Mouse (Mus musculus) induced T-regulatory cell, adult 2 months (primary cell): ENCODE measurements at regions not wholly inside any gene's neighbourhood (a gene's known extent, or its start where the extent isn't known, plus 50 kb on each side); places are given as distances from the start of the nearest gene placed in this dataset.

Experiments used
- DNase-seq: peaks from one replicate; pipeline ENCODE4 v3.0.0-alpha.2; 2012; ENCODE audit warnings: low read depth

DNA sequence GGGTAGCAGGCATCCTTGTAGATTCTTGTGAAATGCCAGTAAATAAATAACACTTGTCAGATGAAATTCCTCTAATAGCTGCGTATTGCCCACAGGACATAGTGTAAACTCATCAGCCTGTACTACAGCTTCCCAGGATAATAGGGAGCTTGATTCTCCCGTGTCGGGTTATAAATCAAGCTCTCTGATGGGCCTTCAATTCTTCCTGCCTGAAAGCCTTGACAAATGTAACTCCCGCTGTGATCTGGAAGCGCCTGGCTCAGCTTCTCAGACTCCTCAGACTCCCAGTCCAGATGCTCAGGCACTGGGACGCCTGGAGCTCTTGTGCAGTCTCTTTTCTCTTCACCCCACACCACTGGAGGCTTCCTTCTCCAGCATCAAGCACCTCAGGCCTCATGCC, 151.3 kb downstream of the Fam76b start:
- DNase-seq: no peak

GRCm38 (mm10) chr9:13987486-13987885, 160.0 kb downstream of the Fam76b start:
- DNase-seq: no peak

DNA sequence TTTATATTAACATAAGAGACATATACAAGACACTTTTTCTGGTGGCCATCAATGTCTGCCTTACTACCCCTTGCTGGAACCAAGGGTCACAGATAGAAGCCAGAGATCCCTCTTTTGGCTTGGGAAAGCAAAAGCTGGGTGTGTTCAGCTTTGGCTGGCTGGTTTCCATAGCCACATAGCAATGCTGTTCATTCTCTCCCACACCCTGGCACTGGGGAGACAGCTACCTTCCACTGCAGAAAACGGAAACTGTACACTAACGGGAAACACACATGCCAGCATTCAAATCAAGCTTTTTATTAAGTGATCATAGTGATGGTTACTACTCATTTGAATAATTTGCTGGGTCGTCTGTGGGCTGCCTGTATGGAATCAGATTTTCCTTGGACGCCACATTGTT, 161.4 kb downstream of the Fam76b start:
- no peak for DNase-seq

GRCm38 (mm10) chr9:13990960-13991359, 163.4 kb downstream of the Fam76b start:
- DNase-seq: no peak

- no peak for DNase-seq
These were observed 165.2 kb downstream of the Fam76b start for GRCm38 (mm10) chr9:13992728-13993127.

- no peak for DNase-seq
These were observed 171.8 kb downstream of the Fam76b start for GRCm38 (mm10) chr9:13999358-13999757.

- DNase-seq: peak; percentile 57
These were observed 174.0 kb downstream of the Fam76b start for GRCm38 (mm10) chr9:14001517-14001916.

- DNase-seq: no peak
These were observed 174.7 kb downstream of the Fam76b start for GRCm38 (mm10) chr9:14002236-14002635.

GRCm38 (mm10) chr9:14003163-14003562, 175.6 kb downstream of the Fam76b start:
- DNase-seq: no peak

DNA sequence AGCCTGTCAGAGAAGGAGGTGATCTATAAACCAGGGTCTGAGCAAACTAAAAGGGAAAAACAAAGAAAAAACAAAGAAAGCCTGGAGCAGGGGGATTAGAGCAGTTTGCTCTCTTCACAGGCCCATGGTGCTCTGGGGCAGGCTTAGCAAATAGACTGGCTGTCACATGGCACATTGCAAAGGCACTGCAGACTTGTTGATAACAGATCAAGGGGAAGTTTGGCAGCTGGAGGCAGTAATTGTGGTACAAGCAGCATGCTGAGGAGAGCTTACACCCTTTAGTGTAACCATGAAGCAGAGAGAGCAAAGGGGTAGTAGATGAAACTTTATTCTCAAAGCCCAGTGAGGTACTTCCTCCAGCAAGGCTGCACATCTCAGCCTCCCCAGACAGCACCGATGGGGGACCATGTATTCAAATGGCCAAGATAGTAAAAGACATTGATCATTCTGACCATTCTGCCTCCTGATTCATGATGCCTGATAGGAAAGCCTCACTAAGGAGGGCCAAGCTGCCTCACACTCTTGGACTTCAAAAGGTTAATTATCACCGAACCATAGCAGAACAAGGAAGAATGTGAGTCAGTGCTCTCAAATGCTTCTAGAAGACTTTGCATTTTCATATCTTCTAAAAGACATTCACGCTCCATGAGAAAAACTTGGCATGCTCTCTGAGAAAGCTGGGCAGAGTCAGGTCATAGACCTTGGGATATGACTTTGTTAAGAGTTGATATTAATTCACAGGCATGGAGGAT, 178.9 kb downstream of the Fam76b start:
- DNase-seq: no peak

DNA sequence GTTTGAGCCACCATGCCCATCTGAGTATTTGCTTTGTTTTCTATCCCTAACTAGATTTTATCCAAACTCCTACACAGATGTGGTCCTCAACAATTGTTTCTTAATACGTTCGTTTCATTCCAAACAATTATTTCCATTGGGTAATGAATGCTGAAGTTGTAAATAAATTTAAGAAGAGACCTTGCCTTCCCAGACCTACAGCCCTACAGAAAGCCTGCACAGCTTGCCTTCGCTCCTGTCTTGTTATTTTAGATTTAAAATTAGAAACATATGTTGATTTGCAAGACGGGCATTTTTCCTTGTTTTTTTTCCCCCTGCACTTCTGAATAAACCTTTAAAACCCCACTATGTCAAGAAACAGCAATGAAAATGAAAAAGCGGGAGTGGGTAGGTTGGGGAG, 181.9 kb downstream of the Fam76b start:
- no peak for DNase-seq

GRCm38 (mm10) chr9:14010261-14010949, 182.9 kb downstream of the Fam76b start:
- peak; percentile 87 for DNase-seq

DNA sequence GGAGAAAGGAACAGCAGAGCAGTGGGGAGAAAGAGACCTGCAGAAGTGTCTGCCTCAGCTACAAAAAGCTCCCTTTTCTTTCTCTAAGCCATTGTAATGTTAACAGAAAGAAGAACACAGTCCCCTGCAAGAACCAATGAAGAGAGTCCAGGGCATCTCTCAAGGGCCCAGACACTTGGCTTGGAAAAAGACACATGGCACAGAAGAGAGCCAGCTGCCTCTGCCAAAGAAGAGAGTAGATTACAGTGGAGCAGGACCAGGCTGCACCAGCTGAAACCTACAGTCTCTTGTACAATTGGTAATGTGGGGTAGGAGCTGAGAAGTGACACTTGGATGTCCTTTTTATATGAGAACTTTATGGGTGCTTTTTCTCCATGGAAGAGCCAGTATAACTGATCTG, 196.7 kb downstream of the Fam76b start:
- no peak for DNase-seq

GRCm38 (mm10) chr9:14024701-14025100, 197.2 kb downstream of the Fam76b start:
- no peak for DNase-seq

- no peak for DNase-seq
These were observed 200.5 kb downstream of the Fam76b start for GRCm38 (mm10) chr9:14028056-14028455.

- DNase-seq: no peak
These were observed 204.0 kb downstream of the Fam76b start for GRCm38 (mm10) chr9:14031358-14032047.

- no peak for DNase-seq
These were observed 204.5 kb downstream of the Fam76b start for GRCm38 (mm10) chr9:14032048-14032362.

DNA sequence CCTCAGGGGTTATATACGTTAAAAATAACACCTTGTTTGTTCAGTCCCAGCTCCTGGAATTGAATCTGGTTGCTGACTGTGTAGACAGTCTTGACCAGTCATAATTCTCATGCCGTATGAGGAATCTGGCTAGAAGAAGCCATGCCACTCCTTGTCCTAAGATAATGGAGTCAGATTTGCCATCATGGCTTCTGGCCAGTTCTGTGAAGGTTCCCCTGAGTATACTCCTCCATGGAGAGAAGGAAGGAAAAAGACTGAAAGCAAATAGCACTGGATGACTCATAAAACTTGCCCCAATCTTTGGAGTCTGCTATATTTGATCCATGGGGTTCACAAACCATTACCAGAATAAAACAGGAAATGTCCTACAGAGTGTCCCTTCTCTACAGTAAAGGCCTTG, 208.0 kb downstream of the Fam76b start:
- no peak for DNase-seq

DNA sequence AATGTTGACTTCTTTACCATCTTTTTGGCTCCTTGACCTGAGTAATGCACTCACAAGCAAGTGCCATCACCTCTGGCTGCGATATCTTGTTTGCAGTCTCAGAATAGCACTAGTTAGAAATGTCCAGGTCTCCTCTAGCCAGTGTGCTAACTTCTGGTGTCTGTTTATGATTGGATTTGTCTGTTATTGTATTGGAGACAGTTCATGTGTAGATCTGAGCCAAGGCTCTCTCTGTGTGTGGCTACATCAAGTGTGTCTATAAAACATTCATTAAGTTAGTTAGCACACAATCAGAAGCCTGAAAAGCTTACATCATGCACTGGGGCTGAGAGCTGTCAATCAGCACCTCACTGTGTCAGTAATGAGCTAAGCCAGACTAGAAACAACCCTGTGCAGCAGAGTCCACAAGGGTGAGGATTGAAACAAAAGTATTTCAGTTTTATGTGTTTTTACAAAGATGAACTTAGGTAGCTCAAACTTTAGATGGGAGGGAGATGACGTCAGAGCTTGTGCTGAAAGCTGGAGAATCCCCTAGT, 214.5 kb downstream of the Fam76b start:
- peak; percentile 19 for DNase-seq

- DNase-seq: no peak
These were observed 220.7 kb downstream of the Fam76b start for GRCm38 (mm10) chr9:14048224-14048623.

DNA sequence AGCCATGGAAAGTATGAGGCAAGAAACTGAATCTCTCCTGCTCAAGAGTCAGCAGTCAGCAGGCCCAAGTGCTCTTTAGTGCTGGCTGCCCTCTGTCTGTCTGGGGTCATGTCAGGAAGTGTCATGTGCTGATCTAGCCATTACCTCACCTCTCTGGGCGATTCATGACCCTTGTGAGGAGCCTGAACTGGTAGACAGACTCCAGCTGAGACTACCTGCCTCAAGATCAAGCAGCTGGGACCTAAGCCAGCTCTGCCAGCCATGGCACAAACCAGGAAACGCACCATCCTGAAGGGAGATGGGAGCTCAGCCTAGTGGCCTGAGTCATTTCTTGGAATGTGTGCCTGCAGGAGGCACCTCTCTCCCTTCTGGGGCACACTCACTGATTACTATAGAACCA, 221.2 kb upstream of the Sesn3 start:
- no peak for DNase-seq

- DNase-seq: no peak
These were observed 218.3 kb upstream of the Sesn3 start for GRCm38 (mm10) chr9:14056410-14057172.
